Mouse (Mus musculus): ENCODE measurements at regions not wholly inside any gene's neighbourhood (a gene's known extent, or its start where the extent isn't known, plus 50 kb on each side); places are given as distances from the start of the nearest gene placed in this dataset.
A peak's percentile ranks its signal among the peaks of the same experiment; 100 is the strongest.

- DNase-seq: peak; percentile 66
Measured at GRCm38 (mm10) chr4:154726636-154727045, 59.0 kb upstream of the Actrt2 start.

GRCm38 (mm10) chr4:154727945-154728344 is 60.3 kb upstream of the Actrt2 start:
- no peak for DNase-seq

- DNase-seq: peak; percentile 66
Measured at GRCm38 (mm10) chr4:154730646-154731045, 63.0 kb upstream of the Actrt2 start.

GRCm38 (mm10) chr4:154731345-154731744 is 63.7 kb upstream of the Actrt2 start:
- DNase-seq: peak; percentile 60

GRCm38 (mm10) chr4:154736071-154736470 is 68.4 kb upstream of the Actrt2 start:
- DNase-seq: peak; percentile 67

- DNase-seq: peak; percentile 76
Measured at GRCm38 (mm10) chr4:154741123-154741890, 73.6 kb upstream of the Actrt2 start.

GRCm38 (mm10) chr4:154746323-154747005 is 78.8 kb upstream of the Actrt2 start:
- peak; percentile 79 for DNase-seq

- DNase-seq: no peak
Measured at GRCm38 (mm10) chr4:154747006-154747343, 79.3 kb upstream of the Actrt2 start.

- DNase-seq: no peak
Measured at GRCm38 (mm10) chr4:154749160-154749559, 81.5 kb upstream of the Actrt2 start.

GRCm38 (mm10) chr4:154749996-154750395 is 82.3 kb upstream of the Actrt2 start:
- DNase-seq: no peak

GRCm38 (mm10) chr4:154750440-154751107 is 82.9 kb upstream of the Actrt2 start:
- no peak for DNase-seq

GRCm38 (mm10) chr4:154754445-154754844 is 82.8 kb upstream of the Ttc34 start:
- no peak for DNase-seq

GRCm38 (mm10) chr4:154756740-154757446 is 80.4 kb upstream of the Ttc34 start:
- no peak for DNase-seq

GRCm38 (mm10) chr4:154759881-154760280 is 77.4 kb upstream of the Ttc34 start:
- no peak for DNase-seq

GRCm38 (mm10) chr4:154764238-154764637 is 73.0 kb upstream of the Ttc34 start:
- no peak for DNase-seq

- no peak for DNase-seq
Measured at GRCm38 (mm10) chr4:154766158-154766557, 71.1 kb upstream of the Ttc34 start.

- DNase-seq: no peak
Measured at GRCm38 (mm10) chr4:154771330-154772076, 65.8 kb upstream of the Ttc34 start.

GRCm38 (mm10) chr4:154772077-154772462 is 65.2 kb upstream of the Ttc34 start:
- DNase-seq: no peak

GRCm38 (mm10) chr4:154773830-154774229 is 63.4 kb upstream of the Ttc34 start:
- no peak for DNase-seq

GRCm38 (mm10) chr4:154774332-154774731 is 62.9 kb upstream of the Ttc34 start:
- DNase-seq: no peak

- DNase-seq: no peak
Measured at GRCm38 (mm10) chr4:154778818-154779217, 58.4 kb upstream of the Ttc34 start.

GRCm38 (mm10) chr4:154781391-154781790 is 55.9 kb upstream of the Ttc34 start:
- no peak for DNase-seq

- DNase-seq: no peak
Measured at GRCm38 (mm10) chr4:154782291-154782690, 55.0 kb upstream of the Ttc34 start.

All from heart, adult 11 months (tissue).